Mouse (Mus musculus) heart, adult 2 months (tissue): ENCODE results near the gene Ovch2. TPM values are rescaled to one million over a fixed set of nuclear protein-coding genes. Genes with fewer than 3 reads are reported as not detected.
"Not testable (repeated sequence)": the region's sequence is repeated elsewhere in the genome, so short reads cannot be mapped to it uniquely, and the experiment has no call there.

Source experiments
- DNase-seq, 2 experiments: peaks; one replicate each; pipeline ENCODE4 v3.0.0; 2021
- H3K27ac ChIP-seq: fragments of 200-600 bp; 2 replicates; pipeline ENCODE4 v1.8.1; 2022
- H3K27me3 ChIP-seq: fragments of 200-500 bp; 2 replicates; pipeline ENCODE4 v1.6.1; 2012; ENCODE audit warnings: mild to moderate bottlenecking, low read length, inconsistent platforms, mixed read lengths; ENCODE audit not compliant: control insufficient read depth, insufficient read depth
- H3K36me3 ChIP-seq: fragments of 200-500 bp; 2 replicates; pipeline ENCODE4 v1.6.1; 2012; ENCODE audit warnings: low read length, inconsistent platforms; ENCODE audit not compliant: control insufficient read depth, insufficient read depth
- H3K4me1 ChIP-seq: fragments of 200-500 bp; 2 replicates; pipeline ENCODE4 v1.6.1; 2011; ENCODE audit warnings: low read length; ENCODE audit not compliant: control insufficient read depth, insufficient read depth
- H3K4me3 ChIP-seq: fragments of 200-600 bp; 2 replicates; pipeline ENCODE4 v1.8.1; 2022
- H3K79me2 ChIP-seq: fragments of 200-500 bp; replicated peaks from 2 replicates; pipeline ENCODE4 v1.6.1; 2012; ENCODE audit warnings: mild to moderate bottlenecking, inconsistent platforms, low read length, moderate library complexity, mixed read lengths; ENCODE audit not compliant: control insufficient read depth, insufficient read depth
- H3K9ac ChIP-seq: fragments of 200-500 bp; 2 replicates; pipeline ENCODE4 v1.6.1; 2012; ENCODE audit warnings: low read depth, mild to moderate bottlenecking, control low read depth, inconsistent platforms, low read length, mixed read lengths
- CTCF ChIP-seq: fragments of 200-600 bp; IDR thresholded peaks from 2 replicates; pipeline ENCODE4 v1.8.1; 2022; ENCODE audit warnings: antibody characterized with exemption, mild to moderate bottlenecking, moderate library complexity
- EP300 ChIP-seq: fragments of 200-500 bp; IDR thresholded peaks from 2 replicates; pipeline ENCODE4 v1.6.1; 2011; ENCODE audit warnings: low read depth, low read length, control low read depth; ENCODE audit not compliant: insufficient read depth
- POLR2A ChIP-seq: fragments of 200-500 bp; IDR thresholded peaks from 2 replicates; pipeline ENCODE4 v1.6.1; 2011; ENCODE audit warnings: mild to moderate bottlenecking, low read depth, low read length, control low read depth; ENCODE audit not compliant: insufficient read depth
- WGBS: fragments of 180-500 bp; shearing (Covaris S2); methylation state at CpG from one replicate; pipeline ENCODE4 v1.1.7; 2018; 5-methylcytosine and 5-hydroxymethylcytosine counted together
- intact Hi-C: fragments of 180-260 bp; cut with DNase I; formaldehyde crosslinking; loops from one replicate; pipeline ENCODE4 v1.15.1; 2025
- long read RNA-seq: library from polyadenylated mRNA; stranded (forward); transcript quantifications from one replicate; pipeline ENCODE4 v2.0.0, GENCODE M21; 2021
- polyA plus RNA-seq: library from polyadenylated mRNA; depleted of rRNA; stranded (reverse); fragments of >200 nt; gene quantifications from 2 replicates; pipeline ENCODE4 v1.2.3, GENCODE M21; 2012; rRNA removed
- total RNA-seq, 2 experiments: library from RNA; stranded (reverse); gene quantifications; 2 replicates each; pipeline ENCODE4 v1.2.3; 2021

Ovch2 gene
- total RNA-seq (not detected), polyA plus RNA-seq (not detected in 2 replicates)
- long read RNA-seq, result 0 reads

DNA sequence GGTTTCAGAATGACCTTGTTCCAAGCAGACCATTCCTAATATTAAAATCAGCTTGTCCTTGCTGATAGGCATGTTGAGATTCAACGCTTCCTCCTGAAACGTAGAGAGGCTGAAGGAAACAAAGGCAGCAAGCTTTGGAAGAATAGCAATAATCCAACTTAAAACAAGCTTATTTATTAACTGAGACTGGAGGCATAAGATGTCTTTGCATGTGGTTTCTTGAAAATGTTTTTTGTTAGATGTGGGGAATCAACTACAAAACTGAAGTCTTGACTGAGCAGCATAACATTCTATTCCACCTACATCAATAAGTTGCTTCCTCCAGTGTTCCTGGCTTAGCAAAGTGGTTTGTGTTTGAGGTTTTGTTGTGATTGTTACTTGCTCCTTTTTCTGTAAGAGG, at the start of gene Ovch2:
Gene Ovch2, minus strand, starts transcription at position 101 of the 400 bp plus-strand sequence.
- TF ChIP-seq POLR2A (no peak), EP300 (no peak)
- intact Hi-C loops, result no loop called here
- H3K36me3 ChIP-seq, result no peaks in the 10 kb centered on the region
- H3K27me3 ChIP-seq, result no peaks in the 10 kb centered on the region
- H3K9ac ChIP-seq, result no peak within 1 kb of the TSS
- H3K79me2 ChIP-seq, result no peaks in the 10 kb centered on the region
- DNase-seq, result no peak
- H3K4me1 ChIP-seq, result no peaks in the 10 kb centered on the region
- 69% methylated on average over 2 of the region's 2 CpGs for WGBS
- no peak within 1 kb of the TSS for H3K4me3 ChIP-seq
- H3K27ac ChIP-seq, result no peak within 1 kb of the TSS

DNA sequence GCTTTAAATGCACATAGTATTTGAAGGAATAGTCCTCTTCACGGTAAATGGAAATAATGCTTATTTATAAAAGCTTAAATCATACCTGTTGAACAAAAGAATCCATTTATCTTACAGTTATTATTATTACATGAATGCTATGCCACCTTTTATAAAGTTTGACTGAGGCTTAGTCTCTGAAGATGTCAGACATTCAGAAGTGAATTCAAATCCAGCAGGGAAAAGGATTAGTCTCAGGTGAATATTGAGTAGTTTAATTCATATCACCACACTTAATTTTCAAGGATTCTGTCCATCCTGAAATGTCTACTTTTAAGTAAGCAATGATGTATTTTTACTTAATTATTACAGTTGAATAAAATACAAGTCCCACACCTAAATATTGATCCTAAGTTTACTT, 46.4 kb upstream of the Ovch2 start, which contains the start of gene Olfr470:
Gene Olfr470, minus strand, starts transcription at position 101 of the 400 bp plus-strand sequence.
- H3K27me3 ChIP-seq, H3K4me3 ChIP-seq, H3K36me3 ChIP-seq, DNase-seq, intact Hi-C loops, H3K27ac ChIP-seq, H3K9ac ChIP-seq, H3K4me1 ChIP-seq, H3K79me2 ChIP-seq: not testable (repeated sequence)
- 59% methylated on average over 1 of the region's 1 CpGs for WGBS

DNA sequence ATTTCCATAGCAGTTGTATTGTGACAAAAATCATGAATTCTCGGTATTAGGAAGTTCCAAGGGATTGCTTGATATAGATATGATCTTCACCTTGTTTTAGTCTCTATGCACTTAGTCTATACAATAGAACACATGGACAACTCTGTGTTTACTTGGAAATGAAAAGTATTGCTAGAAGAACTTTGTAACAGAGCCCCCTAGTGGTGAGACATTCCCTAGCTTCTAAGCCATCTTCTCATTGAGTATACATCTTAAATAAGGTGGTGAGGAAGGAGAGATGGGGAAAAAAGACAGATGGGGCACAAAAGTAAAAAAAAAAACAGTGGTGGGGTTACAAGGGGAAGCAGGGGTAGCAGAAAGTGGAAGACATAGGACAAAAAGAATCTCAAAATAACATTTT, 40.7 kb upstream of the Ovch2 start:
- H3K27ac ChIP-seq, result no peak overlapping the region
- intact Hi-C loops, result loop anchor here (2.0 kb wide), 1 partner anchor 25 kb away; no protein-coding TSS in a partner anchor
- H3K9ac ChIP-seq, result no peak overlapping the region
- DNase-seq, result no peak
- WGBS, result 63% methylated on average over 1 of the region's 1 CpGs
- H3K4me3 ChIP-seq, result no peak overlapping the region
- no peaks in the 10 kb centered on the region for H3K79me2 ChIP-seq
- TF ChIP-seq POLR2A (no peak), EP300 (no peak), CTCF (peak; percentile 56)
- H3K4me1 ChIP-seq, result no peaks in the 10 kb centered on the region
- no peaks in the 10 kb centered on the region for H3K36me3 ChIP-seq
- no peaks in the 10 kb centered on the region for H3K27me3 ChIP-seq

DNA sequence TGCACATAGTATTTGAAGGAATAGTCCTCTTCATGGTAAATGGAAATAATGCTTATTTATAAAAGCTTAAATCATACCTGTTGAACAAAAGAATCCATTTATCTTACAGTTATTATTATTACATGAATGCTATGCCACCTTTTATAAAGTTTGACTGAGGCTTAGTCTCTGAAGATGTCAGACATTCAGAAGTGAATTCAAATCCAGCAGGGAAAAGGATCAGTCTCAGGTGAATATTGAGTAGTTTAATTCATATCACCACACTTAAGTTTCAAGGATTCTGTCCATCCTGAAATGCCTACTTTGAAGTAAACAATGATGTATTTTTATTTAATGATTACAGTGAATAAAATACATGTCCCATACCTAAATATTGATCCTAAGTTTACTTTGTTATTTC, 24.4 kb upstream of the Ovch2 start, which contains the start of gene Olfr469:
Gene Olfr469, minus strand, starts transcription at position 101 of the 400 bp plus-strand sequence.
- H3K4me1 ChIP-seq, H3K27me3 ChIP-seq, H3K79me2 ChIP-seq, H3K9ac ChIP-seq, H3K27ac ChIP-seq, H3K4me3 ChIP-seq, DNase-seq, intact Hi-C loops, H3K36me3 ChIP-seq: not testable (repeated sequence)

DNA sequence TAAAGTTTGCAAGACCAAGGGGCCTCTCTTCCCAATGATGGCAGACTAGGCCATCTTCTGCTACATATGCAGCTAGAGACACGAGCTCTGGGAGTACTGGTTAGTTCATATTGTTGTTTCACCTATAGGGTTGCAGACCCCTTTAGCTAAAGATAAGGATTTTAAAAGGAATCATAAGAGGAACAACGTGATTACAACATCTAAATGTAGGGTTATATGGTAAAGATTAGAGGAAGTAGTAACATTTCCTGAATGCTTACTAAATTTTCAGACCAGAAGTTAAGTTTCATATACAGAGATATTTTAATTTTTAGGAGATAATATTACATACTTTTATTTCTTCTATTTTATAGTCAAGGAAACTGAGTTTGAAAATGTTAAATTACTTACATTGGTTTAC, 22.9 kb upstream of the Ovch2 start:
- H3K79me2 ChIP-seq, H3K4me3 ChIP-seq, H3K36me3 ChIP-seq, H3K9ac ChIP-seq, H3K4me1 ChIP-seq, H3K27me3 ChIP-seq, DNase-seq, H3K27ac ChIP-seq, intact Hi-C loops: not testable (repeated sequence)
- 43% methylated on average over 2 of the region's 2 CpGs for WGBS

DNA sequence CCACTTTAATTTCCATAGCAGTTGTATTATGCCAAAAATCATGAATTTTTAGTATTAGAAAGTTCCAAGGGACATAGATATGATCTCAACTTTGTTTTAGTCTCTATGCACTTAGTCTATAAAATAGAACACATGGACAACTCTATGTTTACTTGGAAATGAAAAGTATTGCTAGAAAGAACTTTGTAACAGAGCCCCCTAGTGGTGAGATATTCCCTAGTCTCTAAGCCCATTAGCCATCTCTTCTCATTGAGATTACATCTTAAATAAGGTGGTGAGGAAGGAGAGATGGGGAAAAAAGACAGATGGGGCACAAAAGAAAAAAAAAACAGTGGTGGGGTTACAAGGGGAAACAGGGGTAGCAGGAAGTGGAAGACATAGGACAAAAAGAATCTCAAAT, 18.4 kb upstream of the Ovch2 start:
- H3K9ac ChIP-seq, result no peak overlapping the region
- intact Hi-C loops, result no loop called here
- DNase-seq, result no peak
- H3K4me3 ChIP-seq, result no peak overlapping the region
- H3K27me3 ChIP-seq, result no peaks in the 10 kb centered on the region
- TF ChIP-seq POLR2A (no peak), EP300 (no peak), CTCF (peak; percentile 59)
- no peak overlapping the region for H3K27ac ChIP-seq
- no peaks in the 10 kb centered on the region for H3K4me1 ChIP-seq
- H3K79me2 ChIP-seq, result no peaks in the 10 kb centered on the region
- no peaks in the 10 kb centered on the region for H3K36me3 ChIP-seq

DNA sequence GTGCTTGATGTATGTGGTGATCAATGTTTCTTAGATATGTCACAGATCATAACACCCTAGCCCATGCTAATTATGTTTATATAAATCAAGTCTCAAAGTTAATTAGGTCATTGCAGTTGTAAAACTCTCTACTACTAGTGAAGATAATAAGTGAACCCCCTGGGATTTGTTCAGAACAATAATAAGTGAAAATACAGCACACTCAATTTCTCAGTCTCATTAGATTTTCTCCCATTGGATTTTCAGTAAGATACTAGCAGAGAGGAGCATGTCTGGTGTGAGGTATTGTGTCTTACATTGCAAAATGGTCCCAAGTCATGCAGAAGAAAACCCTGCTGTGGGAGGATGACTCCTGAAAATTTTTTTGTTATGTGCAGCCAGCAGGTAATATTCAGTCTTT, 11.0 kb upstream of the Ovch2 start, which contains the start of gene Olfr467:
Gene Olfr467, plus strand, starts transcription at position 301 of the 400 bp plus-strand sequence.
- H3K79me2 ChIP-seq, result no peaks in the 10 kb centered on the region
- H3K27me3 ChIP-seq, result no peaks in the 10 kb centered on the region
- H3K27ac ChIP-seq, result no peak within 1 kb of the TSS
- no peak within 1 kb of the TSS for H3K9ac ChIP-seq
- no peaks in the 10 kb centered on the region for H3K36me3 ChIP-seq
- no peak within 1 kb of the TSS for H3K4me3 ChIP-seq
- TF ChIP-seq CTCF, result no peak
- no peak for TF ChIP-seq POLR2A
- no peak for TF ChIP-seq EP300
- H3K4me1 ChIP-seq, result no peaks in the 10 kb centered on the region
- DNase-seq, result no peak
- intact Hi-C loops, result no loop called here
